Mouse (Mus musculus) spleen, adult 2 months (tissue): ENCODE data around the gene Tspan33.

ENCODE experiments used
- CTCF ChIP-seq: fragments of 200-500 bp; IDR thresholded peaks from 2 replicates; pipeline ENCODE4 v1.5.1; 2011; ENCODE audit warnings: mild to moderate bottlenecking, inconsistent platforms; ENCODE audit not compliant: insufficient read depth, insufficient read length, insufficient replicate concordance; ENCODE audit errors: extremely low read depth
- POLR2A ChIP-seq: fragments of 200-500 bp; IDR thresholded peaks from 2 replicates; pipeline ENCODE4 v1.6.1; 2011; ENCODE audit warnings: low read depth, low read length, inconsistent platforms

- TF ChIP-seq POLR2A (no peak), CTCF (peak; percentile 25; the same call in 1 of the 2 replicates)
These were observed 68.5 kb downstream of the Tspan33 start for GRCm38 (mm10) chr6:29762524-29762923.
